Mouse (Mus musculus) megakaryocyte, embryonic 14.5 days (primary cell): ENCODE data around the gene Exoc3.

ENCODE experiments used
- FLI1 ChIP-seq: IDR thresholded peaks from 2 replicates; pipeline ENCODE4 v1.6.1; 2012; ENCODE audit warnings: low read length, inconsistent platforms, mixed read lengths
- GATA1 ChIP-seq: IDR thresholded peaks from 3 replicates; pipeline ENCODE4 v1.6.1; 2012; ENCODE audit warnings: mixed read lengths, low read length, inconsistent platforms, borderline replicate concordance

DNA sequence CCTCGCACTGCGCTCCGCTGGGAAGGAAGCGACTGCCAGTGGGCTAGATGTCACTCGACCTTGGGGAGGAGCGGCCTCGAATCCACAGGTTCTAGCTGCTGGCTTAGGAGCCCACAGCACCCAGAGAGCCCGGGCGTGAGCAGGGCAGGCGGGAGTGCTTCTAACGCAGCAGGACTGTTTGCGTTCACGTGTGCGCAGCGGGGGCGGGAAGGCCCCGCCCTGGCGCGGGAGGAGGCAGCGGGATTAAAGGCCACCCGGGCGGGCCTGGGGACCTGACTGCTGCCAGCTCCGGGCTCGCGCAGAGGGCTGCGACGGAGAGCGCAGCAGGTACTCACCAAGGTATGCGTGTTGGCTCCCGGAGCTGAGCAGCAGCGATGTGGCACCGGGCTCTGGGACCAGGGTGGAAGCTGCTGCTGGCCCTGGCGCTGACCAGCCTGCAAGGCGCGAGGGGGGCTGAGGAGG lies 87.4 kb downstream of the Exoc3 start, which contains the start of gene Slc9a3:
- TF ChIP-seq GATA1 (no peak), FLI1 (no peak)
